Mouse (Mus musculus): ENCODE data around the gene Ecel1.

The Ecel1 gene

GRCm38 (mm10) chr1:87106536-87106935 lies 49.8 kb downstream of the Ecel1 start:
- in situ Hi-C loops (cut with MboI; ENCODE audit: unreplicated experiment in 2 of 2), result loop anchor here in 1 of 2 experiments (25.0 kb wide), 1 partner anchor 1231 kb away; no protein-coding TSS in a partner anchor

DNA sequence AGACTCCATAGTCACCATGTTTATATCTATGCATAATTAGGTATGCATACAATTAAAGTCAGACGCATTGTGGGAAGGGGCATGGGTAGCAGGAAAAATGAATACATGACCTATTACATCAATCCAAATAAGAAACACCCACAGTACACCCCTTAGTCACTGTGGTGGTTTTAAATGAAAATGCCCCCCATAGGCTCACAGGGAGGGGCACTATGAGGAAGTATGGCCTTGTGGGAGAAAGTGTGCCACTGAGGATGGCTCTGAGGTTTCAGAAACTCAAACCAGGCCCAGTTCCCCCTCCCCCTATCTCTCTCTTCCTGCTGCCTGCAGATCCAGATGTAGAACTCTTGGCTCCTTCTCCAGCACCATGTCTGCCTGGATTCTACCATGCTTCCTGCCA lies 52.4 kb downstream of the Ecel1 start:
- in situ Hi-C loops (cut with MboI; ENCODE audit: unreplicated experiment in 2 of 2), result loop anchor here (5.0 to 25.0 kb wide), 2 partner anchors 83 to 1233 kb away; no protein-coding TSS in a partner anchor

GRCm38 (mm10) chr1:87102114-87102513 lies 54.2 kb downstream of the Ecel1 start:
- in situ Hi-C loops (cut with MboI; ENCODE audit: unreplicated experiment in 2 of 2), result loop anchor here (5.0 to 25.0 kb wide), 2 partner anchors 85 to 1235 kb away; no protein-coding TSS in a partner anchor

GRCm38 (mm10) chr1:87101411-87101810 lies 54.9 kb downstream of the Ecel1 start, which contains the start of gene Alpi:
TSS of gene Alpi (minus strand) at chr1:87101606.
- in situ Hi-C loops (cut with MboI; ENCODE audit: unreplicated experiment in 2 of 2), result loop anchor here (5.0 to 25.0 kb wide), 2 partner anchors 86 to 1236 kb away; no protein-coding TSS in a partner anchor

- in situ Hi-C loops (cut with MboI; ENCODE audit: unreplicated experiment in 2 of 2), result no loop called here
These were observed 57.9 kb downstream of the Ecel1 start for GRCm38 (mm10) chr1:87098358-87098975.

Data from v-Abl transformed pro-B cells (cell line).